Mouse (Mus musculus) erythroblast, embryonic 14.5 days (primary cell): ENCODE results near the gene Hsd17b7.

Experiments used
- GATA1 ChIP-seq: IDR thresholded peaks from 2 replicates; pipeline ENCODE4 v1.6.1; 2012; ENCODE audit warnings: low read length, inconsistent platforms, mixed read lengths
- TAL1 ChIP-seq: IDR thresholded peaks from 3 replicates; pipeline ENCODE4 v1.6.1; 2012; ENCODE audit warnings: low read length, inconsistent platforms, mixed read lengths

DNA sequence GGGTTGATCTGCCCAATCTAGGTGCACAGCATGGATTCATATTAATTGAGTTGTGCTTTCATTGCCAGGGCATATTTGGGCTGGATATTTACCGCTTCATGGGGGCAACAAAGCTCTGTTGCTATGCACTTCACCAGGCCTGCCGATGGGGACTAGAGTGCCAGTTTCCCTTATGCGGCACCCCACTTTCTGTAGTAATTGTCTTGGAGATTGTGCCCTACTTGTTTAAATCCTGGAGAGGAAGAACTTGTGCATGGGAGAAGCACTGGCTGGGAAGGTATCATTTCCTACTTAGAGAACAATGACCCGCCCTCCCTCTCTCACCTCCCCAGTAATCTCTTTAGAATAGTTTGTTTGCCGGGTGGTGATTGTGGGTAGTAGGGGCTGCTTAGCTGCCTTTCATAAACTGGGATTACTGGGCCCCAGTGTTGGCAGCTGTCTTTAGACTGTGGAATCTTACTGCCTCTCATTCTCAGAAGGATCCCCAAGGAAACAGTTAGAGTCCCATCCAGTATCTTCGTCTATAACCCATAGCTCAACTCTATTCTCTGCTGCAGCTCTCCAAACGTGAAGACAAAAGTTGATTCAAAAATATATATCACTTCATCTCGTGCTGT is 41.2 kb downstream of the Hsd17b7 start:
- TF ChIP-seq TAL1 (no peak), GATA1 (no peak)
